Mouse (Mus musculus): ENCODE measurements around the gene Fgf4.
"Not testable (repeated sequence)": the region's sequence is repeated elsewhere in the genome, so short reads cannot be mapped to it uniquely, and the experiment has no call there.

The Fgf4 gene

GRCm38 (mm10) chr7:144867602-144868001 is 20.4 kb downstream of the Fgf4 start:
- DNase-seq = no peak

- no peak for DNase-seq
Measured at GRCm38 (mm10) chr7:144872420-144872819, 25.3 kb downstream of the Fgf4 start.

GRCm38 (mm10) chr7:144873160-144873559 is 26.0 kb downstream of the Fgf4 start:
- DNase-seq = no peak

GRCm38 (mm10) chr7:144874226-144874625 is 27.1 kb downstream of the Fgf4 start:
- no peak for DNase-seq

GRCm38 (mm10) chr7:144878401-144878800 is 31.2 kb downstream of the Fgf4 start:
- DNase-seq = no peak

- DNase-seq = no peak
Measured at GRCm38 (mm10) chr7:144883106-144883505, 35.9 kb downstream of the Fgf4 start.

- DNase-seq = no peak
Measured at GRCm38 (mm10) chr7:144887672-144888071, 40.5 kb downstream of the Fgf4 start.

GRCm38 (mm10) chr7:144888564-144889299 is 41.6 kb downstream of the Fgf4 start:
- no peak for DNase-seq

GRCm38 (mm10) chr7:144890661-144891060 is 43.5 kb downstream of the Fgf4 start:
- not testable (repeated sequence) for DNase-seq

- no peak for DNase-seq
Measured at GRCm38 (mm10) chr7:144891863-144892262, 44.7 kb downstream of the Fgf4 start.

- no peak for DNase-seq
Measured at GRCm38 (mm10) chr7:144892322-144892721, 45.2 kb downstream of the Fgf4 start.

- DNase-seq = peak in 1 of 2 experiments; percentile 21
Measured at GRCm38 (mm10) chr7:144894191-144894590, 47.0 kb downstream of the Fgf4 start.

GRCm38 (mm10) chr7:144894706-144895105 is 47.5 kb downstream of the Fgf4 start:
- DNase-seq = no peak

- DNase-seq = peak; percentile 75 to 78
Measured at GRCm38 (mm10) chr7:144895305-144896111, 48.3 kb downstream of the Fgf4 start.

GRCm38 (mm10) chr7:144896294-144897218 is 49.4 kb downstream of the Fgf4 start, which contains the start of gene Fgf15:
Gene Fgf15, plus strand, starts transcription at chr7:144896531.
- DNase-seq = no peak

GRCm38 (mm10) chr7:144898506-144898905 is 51.3 kb downstream of the Fgf4 start:
- DNase-seq = no peak

- not testable (repeated sequence) for DNase-seq
Measured at GRCm38 (mm10) chr7:144905514-144905913, 58.3 kb downstream of the Fgf4 start.

- DNase-seq = peak; percentile 55 to 80
Measured at GRCm38 (mm10) chr7:144906708-144907397, 59.7 kb downstream of the Fgf4 start.

GRCm38 (mm10) chr7:144907793-144908192 is 60.6 kb downstream of the Fgf4 start:
- no peak for DNase-seq

GRCm38 (mm10) chr7:144908705-144909104 is 61.5 kb downstream of the Fgf4 start:
- no peak for DNase-seq

GRCm38 (mm10) chr7:144911121-144911520 is 64.0 kb downstream of the Fgf4 start:
- no peak for DNase-seq

- peak; percentile 78 to 81 for DNase-seq
Measured at GRCm38 (mm10) chr7:144912897-144913296, 65.7 kb downstream of the Fgf4 start.
